Mouse (Mus musculus) liver (tissue): Measurements from ENCODE around the gene Slc29a3.

Experiments used
- DNase-seq: peaks from one replicate; pipeline ENCODE4 v3.0.0-alpha.2; 2020; ENCODE audit warnings: mixed read lengths

The Slc29a3 gene

GRCm38 (mm10) chr10:60752040-60753020 lies at the start of gene Slc29a3:
Gene Slc29a3, minus strand, starts transcription at chr10:60752794.
- peak; percentile 97 for DNase-seq

- DNase-seq, result no peak
These were observed 49.4 kb upstream of the Slc29a3 start for GRCm38 (mm10) chr10:60801898-60802412.

GRCm38 (mm10) chr10:60801168-60801897 lies 48.7 kb upstream of the Slc29a3 start:
- DNase-seq, result no peak

GRCm38 (mm10) chr10:60800295-60801167 lies 47.9 kb upstream of the Slc29a3 start:
- no peak for DNase-seq

- DNase-seq, result no peak
These were observed 45.3 kb upstream of the Slc29a3 start for GRCm38 (mm10) chr10:60797682-60798422.

- no peak for DNase-seq
These were observed 43.9 kb upstream of the Slc29a3 start for GRCm38 (mm10) chr10:60796474-60796873.

GRCm38 (mm10) chr10:60796028-60796427 lies 43.4 kb upstream of the Slc29a3 start:
- DNase-seq, result no peak

GRCm38 (mm10) chr10:60794792-60795191 lies 42.2 kb upstream of the Slc29a3 start:
- DNase-seq, result no peak

GRCm38 (mm10) chr10:60794374-60794773 lies 41.8 kb upstream of the Slc29a3 start:
- DNase-seq, result no peak

- no peak for DNase-seq
These were observed 40.2 kb upstream of the Slc29a3 start for GRCm38 (mm10) chr10:60792841-60793240.

GRCm38 (mm10) chr10:60792365-60792764 lies 39.8 kb upstream of the Slc29a3 start:
- DNase-seq, result no peak

GRCm38 (mm10) chr10:60790912-60791311 lies 38.3 kb upstream of the Slc29a3 start:
- DNase-seq, result no peak

GRCm38 (mm10) chr10:60787303-60788074 lies 34.9 kb upstream of the Slc29a3 start:
- no peak for DNase-seq

- no peak for DNase-seq
These were observed 31.0 kb upstream of the Slc29a3 start for GRCm38 (mm10) chr10:60783608-60784007.

- peak; percentile 78 for DNase-seq
These were observed 27.0 kb upstream of the Slc29a3 start for GRCm38 (mm10) chr10:60779628-60780027.

GRCm38 (mm10) chr10:60778542-60778941 lies 25.9 kb upstream of the Slc29a3 start:
- peak; percentile 17 for DNase-seq

GRCm38 (mm10) chr10:60775473-60775872 lies 22.9 kb upstream of the Slc29a3 start:
- peak; percentile 14 for DNase-seq

- no peak for DNase-seq
These were observed 22.0 kb upstream of the Slc29a3 start for GRCm38 (mm10) chr10:60774616-60775015.

GRCm38 (mm10) chr10:60770855-60771254 lies 18.3 kb upstream of the Slc29a3 start:
- no peak for DNase-seq

- DNase-seq, result no peak
These were observed 16.0 kb upstream of the Slc29a3 start for GRCm38 (mm10) chr10:60768614-60769013.

- no peak for DNase-seq
These were observed 14.8 kb upstream of the Slc29a3 start for GRCm38 (mm10) chr10:60767400-60767799.
